Mouse (Mus musculus) mouse embryonic stem cell (cell line): ENCODE results near the gene Pten.
"Not testable (repeated sequence)": the region's sequence is repeated elsewhere in the genome, so short reads cannot be mapped to it uniquely, and the experiment has no call there.

Experiments used
- in situ Hi-C, 2 experiments: fragments of 300-500 bp; cut with MboI; formaldehyde crosslinking; loops; 1 replicate in 1 of 2; 3 replicates in 1 of 2; pipeline ENCODE4 v1.14.3; 2019 to 2020; ENCODE audit warnings: low sequenced_read_pairs in 2 of 2, low pct_unique_long_range_greater_than_20kb in 1 of 2, mixed read lengths in 1 of 2; ENCODE audit not compliant: unreplicated experiment in 1 of 2

Pten gene

GRCm38 (mm10) chr19:32749425-32749824 lies 7.9 kb upstream of the Pten start:
- in situ Hi-C loops: no loop called here

- in situ Hi-C loops: no loop called here
These were observed 4.9 kb upstream of the Pten start for GRCm38 (mm10) chr19:32752357-32752756.

- in situ Hi-C loops: no loop called here
These were observed 3.9 kb upstream of the Pten start for GRCm38 (mm10) chr19:32753386-32753785.

GRCm38 (mm10) chr19:32754188-32755000 lies 2.9 kb upstream of the Pten start:
- in situ Hi-C loops: no loop called here

- in situ Hi-C loops: loop anchor here (5.0 kb wide), 1 partner anchor 33 kb away; no protein-coding TSS in a partner anchor
These were observed 2.0 kb upstream of the Pten start for GRCm38 (mm10) chr19:32755104-32755791.

GRCm38 (mm10) chr19:32755792-32756635 lies 1.3 kb upstream of the Pten start:
- in situ Hi-C loops: loop anchor here (5.0 kb wide), 1 partner anchor 34 kb away; no protein-coding TSS in a partner anchor

- in situ Hi-C loops: loop anchor here (5.0 kb wide), 1 partner anchor 34 kb away; no protein-coding TSS in a partner anchor
These were observed 729 bp upstream of the Pten start for GRCm38 (mm10) chr19:32756636-32756899.

GRCm38 (mm10) chr19:32757831-32758792 lies 815 bp downstream of the Pten start:
- in situ Hi-C loops: loop anchor here (5.0 kb wide), 1 partner anchor 36 kb away; no protein-coding TSS in a partner anchor

GRCm38 (mm10) chr19:32758793-32759161 lies 1.5 kb downstream of the Pten start:
- in situ Hi-C loops: loop anchor here (5.0 kb wide), 1 partner anchor 36 kb away; no protein-coding TSS in a partner anchor

GRCm38 (mm10) chr19:32759357-32760024 lies 2.2 kb downstream of the Pten start:
- in situ Hi-C loops: loop anchor here (5.0 kb wide), 1 partner anchor 37 kb away; no protein-coding TSS in a partner anchor

- in situ Hi-C loops: no loop called here
These were observed 3.2 kb downstream of the Pten start for GRCm38 (mm10) chr19:32760499-32760898.

GRCm38 (mm10) chr19:32761162-32761561 lies 3.9 kb downstream of the Pten start:
- in situ Hi-C loops: no loop called here

- in situ Hi-C loops: no loop called here
These were observed 5.2 kb downstream of the Pten start for GRCm38 (mm10) chr19:32762493-32762892.

GRCm38 (mm10) chr19:32778411-32778810 lies 21.1 kb downstream of the Pten start:
- in situ Hi-C loops: no loop called here

GRCm38 (mm10) chr19:32779131-32779530 lies 21.8 kb downstream of the Pten start:
- in situ Hi-C loops: no loop called here

- in situ Hi-C loops: no loop called here
These were observed 24.2 kb downstream of the Pten start for GRCm38 (mm10) chr19:32781305-32782071.

- in situ Hi-C loops: not testable (repeated sequence)
These were observed 30.1 kb downstream of the Pten start for GRCm38 (mm10) chr19:32787388-32787787.
